Mouse (Mus musculus) heart, postnatal 0 days (tissue): ENCODE results near the gene Polq. TPM values are rescaled to one million over a fixed set of nuclear protein-coding genes. Genes with fewer than 3 reads are reported as not detected.

Experiments
- ATAC-seq: fragments of 200-750 bp; cut with Nextera tagmentation; 2 replicates; pipeline ENCODE4 v1.8.0; 2017; ENCODE audit warnings: low read depth, moderate number of reproducible peaks, moderate library complexity; ENCODE audit not compliant: insufficient read depth
- DNase-seq: peaks from one replicate; pipeline ENCODE4 v3.0.0-alpha.2; 2016; ENCODE audit warnings: low spot score
- H3K27ac ChIP-seq: fragments of 300-500 bp; sonication (generic); 2 replicates; pipeline ENCODE4 v1.5.1; 2014; ENCODE audit warnings: low read depth, mild to moderate bottlenecking
- H3K27me3 ChIP-seq: fragments of 300-500 bp; sonication (generic); 2 replicates; pipeline ENCODE4 v1.6.1; 2014; ENCODE audit warnings: low read length, mixed read lengths; ENCODE audit not compliant: control insufficient read depth, insufficient read depth
- H3K36me3 ChIP-seq: fragments of 300-500 bp; sonication (generic); replicated peaks from 2 replicates; pipeline ENCODE4 v1.6.1; 2014; ENCODE audit warnings: low read length, mixed read lengths; ENCODE audit not compliant: control insufficient read depth, insufficient read depth
- H3K4me1 ChIP-seq: fragments of 300-500 bp; sonication (generic); 2 replicates; pipeline ENCODE4 v1.6.1; 2014; ENCODE audit warnings: antibody characterized with exemption; ENCODE audit not compliant: control insufficient read depth, insufficient read depth
- H3K4me2 ChIP-seq: fragments of 300-500 bp; sonication (generic); 2 replicates; pipeline ENCODE4 v1.6.1; 2014; ENCODE audit warnings: low read depth, mild to moderate bottlenecking, low read length, moderate library complexity
- H3K4me3 ChIP-seq: fragments of 300-500 bp; sonication (generic); 2 replicates; pipeline ENCODE4 v1.5.1; 2014; ENCODE audit warnings: low read depth, low read length
- H3K9ac ChIP-seq: fragments of 300-500 bp; sonication (generic); replicated peaks from 2 replicates; pipeline ENCODE4 v1.6.1; 2014; ENCODE audit warnings: low read depth, low read length, mixed read lengths
- H3K9me3 ChIP-seq: fragments of 300-500 bp; sonication (generic); replicated peaks from 2 replicates; pipeline ENCODE4 v1.6.1; 2016; ENCODE audit warnings: low read length; ENCODE audit not compliant: control insufficient read depth
- CTCF ChIP-seq: IDR thresholded peaks from 2 replicates; pipeline ENCODE4 v1.5.1; 2016; ENCODE audit warnings: antibody characterized with exemption, control low read depth, low read depth
- EP300 ChIP-seq: IDR thresholded peaks from 2 replicates; pipeline ENCODE4 v1.6.1; 2016; ENCODE audit warnings: antibody characterized with exemption, low read depth
- WGBS: fragments of 180-500 bp; shearing (Covaris S2); extraction: QIAGEN DNeasy Blood & Tissue Kit; methylation state at CpG from one replicate; pipeline ENCODE4 v1.1.7; 2014; 5-methylcytosine and 5-hydroxymethylcytosine counted together
- polyA plus RNA-seq: library from polyadenylated mRNA; unstranded; fragments of >200 nt; fragmentation: Nextera tagmentation; extraction: Ambion mirVana; gene quantifications from 2 replicates; pipeline ENCODE4 v1.2.1, GENCODE M21; 2015
- total RNA-seq: library from RNA; depleted of rRNA; stranded (reverse); fragments of >200 nt; gene quantifications from 2 replicates; pipeline ENCODE4 v1.2.3, GENCODE M21; 2014; ENCODE audit warnings: low replicate concordance

Polq gene
- total and polyA plus RNA-seq, 2 experiments from 2014 or later = 0.87 to 6.9 TPM

DNA sequence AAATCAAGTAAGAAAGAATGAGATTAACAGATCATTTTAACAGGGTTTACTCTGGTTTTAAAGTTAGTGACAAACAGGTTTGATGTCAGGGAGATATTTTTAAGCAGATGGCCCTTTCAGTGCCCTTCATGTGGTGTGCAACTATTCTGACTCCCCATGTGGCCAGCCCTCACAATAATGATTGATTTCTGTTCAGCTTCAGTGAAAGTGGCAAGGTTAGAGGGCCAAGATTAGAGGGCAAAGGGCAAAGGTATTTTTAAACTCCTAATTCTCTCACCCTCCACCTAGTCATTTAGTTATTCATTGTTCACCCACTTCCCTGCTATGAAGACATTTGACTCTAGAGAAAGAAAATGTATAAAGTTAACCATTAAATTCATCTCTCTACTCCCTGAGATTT, 23.5 kb upstream of the Polq start:
- Histone ChIP-seq H3K9ac (0 out of 2 replicates have a peak overlapping the region, but pooled peaks have one; percentile 73), H3K27me3 (no peaks in the 10 kb centered on the region), H3K36me3 (no peaks in the 10 kb centered on the region), H3K4me3 (peak overlapping the region; percentile 58), H3K4me2 (peak overlapping the region; percentile 71), H3K9me3 (no peaks in the 10 kb centered on the region), H3K27ac (peak overlapping the region; percentile 97; the same call in 1 of the 2 replicates), H3K4me1 (peaks cover 21% of the 10 kb centered on the region)
- ATAC-seq (no peak), DNase-seq (no peak)
- TF ChIP-seq EP300 = no peak
- no peak for TF ChIP-seq CTCF

DNA sequence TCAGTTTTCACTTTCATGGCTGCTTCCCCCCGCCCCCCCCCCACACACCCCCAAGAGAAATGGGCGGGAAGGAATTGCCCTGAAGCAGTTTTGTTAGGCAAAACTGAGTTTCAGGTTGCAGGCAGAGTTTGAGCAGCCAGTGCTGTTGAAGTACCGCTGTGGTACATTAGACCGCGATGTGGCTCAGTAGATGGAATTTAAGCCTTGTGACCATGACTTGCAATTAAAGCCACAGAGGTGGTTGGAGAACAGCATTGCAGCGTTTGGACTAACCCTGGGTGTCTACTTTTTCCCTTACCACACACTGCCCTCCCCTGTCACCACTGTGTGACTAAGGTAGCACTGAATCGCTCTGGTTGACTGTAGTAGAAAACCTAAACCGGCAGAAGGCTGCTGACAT, 22.1 kb upstream of the Polq start:
- H3K27ac ChIP-seq = peak overlapping the region; percentile 97
- TF ChIP-seq EP300 (no peak), CTCF (0 out of 2 replicates have a peak, but pooled peaks have one; percentile 13)
- peak overlapping the region; percentile 73 for H3K9ac ChIP-seq
- peak; percentile 78 for DNase-seq
- no peaks in the 10 kb centered on the region for H3K36me3 ChIP-seq
- no peaks in the 10 kb centered on the region for H3K9me3 ChIP-seq
- WGBS = 29% methylated on average over 8 of the region's 8 CpGs
- H3K4me3 ChIP-seq = peak overlapping the region; percentile 58
- peak; percentile 78 for ATAC-seq
- peaks cover 12% of the 10 kb centered on the region for H3K4me1 ChIP-seq
- H3K27me3 ChIP-seq = no peaks in the 10 kb centered on the region
- peak overlapping the region; percentile 71 for H3K4me2 ChIP-seq

DNA sequence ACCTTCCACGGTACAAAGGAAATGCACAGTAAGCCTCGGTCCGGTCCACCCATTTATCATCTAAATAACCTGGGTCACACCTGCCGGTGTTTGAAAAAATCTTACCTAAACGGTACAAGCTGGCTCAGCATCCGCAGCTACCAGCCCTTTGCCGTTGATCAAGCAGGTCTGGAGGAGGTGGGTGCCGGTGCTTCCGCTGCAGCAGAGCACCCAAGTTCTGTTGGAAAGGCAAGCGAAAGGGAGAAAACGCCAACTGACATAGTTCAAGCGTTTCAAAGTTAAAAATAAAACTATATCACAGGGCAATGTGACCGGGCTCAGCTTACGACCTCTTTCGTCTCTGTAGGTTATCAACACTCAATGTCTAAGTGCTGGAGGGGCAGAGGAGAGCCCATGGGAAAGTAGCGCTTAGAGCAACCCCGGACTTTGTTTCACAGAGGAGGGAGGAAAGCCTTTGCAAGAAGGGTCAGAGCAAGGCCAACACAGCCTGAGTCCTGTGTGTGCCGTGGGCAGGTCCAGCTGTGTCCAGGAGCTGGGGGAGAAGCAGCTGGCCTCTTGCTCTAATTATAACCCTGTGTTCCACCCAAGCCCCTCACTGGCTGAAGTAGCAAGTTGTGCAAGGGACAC, 21.5 kb upstream of the Polq start, which contains the start of gene Fbxo40:
Gene Fbxo40 (minus strand): TSS at position 469 of the 627 bp plus-strand sequence.
- H3K4me2 ChIP-seq = peak within 1 kb of the TSS; percentile 71
- DNase-seq = peak; percentile 84
- H3K4me1 ChIP-seq = peaks cover 12% of the 10 kb centered on the region
- no peaks in the 10 kb centered on the region for H3K27me3 ChIP-seq
- ATAC-seq = peak; percentile 87
- H3K9ac ChIP-seq = peak within 1 kb of the TSS; percentile 73
- peak within 1 kb of the TSS; percentile 97 for H3K27ac ChIP-seq
- no peaks in the 10 kb centered on the region for H3K9me3 ChIP-seq
- WGBS = 26% methylated on average over 18 of the region's 18 CpGs
- TF ChIP-seq EP300 (no peak), CTCF (no peak)
- H3K36me3 ChIP-seq = no peaks in the 10 kb centered on the region
- peak within 1 kb of the TSS; percentile 58 for H3K4me3 ChIP-seq

DNA sequence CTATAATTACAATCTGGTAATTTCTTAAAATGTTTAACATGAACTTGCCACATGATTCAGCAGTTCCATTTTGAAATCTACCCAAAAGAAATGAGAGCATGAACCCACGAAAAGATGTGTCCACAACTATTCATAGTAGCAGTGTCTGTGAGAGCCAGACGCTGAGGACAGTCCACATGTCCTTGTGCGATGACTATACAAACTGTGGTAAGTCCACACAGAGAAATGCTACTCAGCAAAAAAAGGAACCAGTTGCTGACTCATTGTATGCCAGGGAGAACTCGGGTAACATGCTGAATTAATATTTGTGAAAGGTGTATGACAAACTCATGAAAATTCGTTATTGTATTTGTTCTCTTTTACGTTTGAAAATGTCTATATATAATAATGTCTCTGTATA, 13.9 kb upstream of the Polq start:
- Histone ChIP-seq H3K4me2 (no peak overlapping the region), H3K4me1 (no peaks in the 10 kb centered on the region), H3K36me3 (no peaks in the 10 kb centered on the region), H3K27me3 (no peaks in the 10 kb centered on the region), H3K9me3 (no peaks in the 10 kb centered on the region), H3K9ac (no peak overlapping the region), H3K27ac (no peak overlapping the region), H3K4me3 (no peak overlapping the region)
- 68% methylated on average over 6 of the region's 6 CpGs for WGBS
- ATAC-seq = no peak
- DNase-seq = no peak
- TF ChIP-seq EP300 (no peak), CTCF (no peak)

DNA sequence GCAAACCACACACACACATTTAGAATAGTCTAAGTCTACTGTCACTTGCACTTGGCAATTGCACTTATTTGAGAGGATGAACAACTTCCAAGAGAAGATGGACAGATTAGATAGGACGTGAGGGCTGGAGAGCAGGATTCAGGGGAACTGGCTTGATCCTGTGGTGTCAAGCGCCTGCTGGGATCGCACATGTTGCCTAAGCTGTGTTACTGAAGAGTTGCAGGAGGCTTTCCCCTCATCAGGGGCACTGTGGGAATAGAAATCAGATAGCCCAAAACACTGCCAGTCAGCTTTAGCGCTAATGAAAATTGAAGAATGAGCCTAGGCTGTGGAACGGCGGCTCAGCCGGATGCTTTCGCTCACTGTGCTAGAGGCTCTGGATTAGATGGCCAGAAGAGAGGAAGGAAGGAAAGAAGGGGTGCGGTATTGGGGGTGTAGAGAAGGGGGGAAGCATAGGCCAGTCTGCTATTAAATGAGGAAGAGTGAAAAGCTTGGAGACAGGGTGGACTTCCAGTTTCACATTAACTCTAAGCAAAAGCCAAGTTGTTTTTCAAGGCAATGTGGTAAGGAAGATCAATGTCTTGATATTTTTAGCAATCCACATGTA, 12.1 kb upstream of the Polq start:
- Histone ChIP-seq H3K36me3 (no peaks in the 10 kb centered on the region), H3K27me3 (no peaks in the 10 kb centered on the region), H3K9me3 (no peaks in the 10 kb centered on the region), H3K9ac (no peak overlapping the region), H3K4me2 (no peak overlapping the region), H3K4me3 (no peak overlapping the region), H3K4me1 (no peaks in the 10 kb centered on the region), H3K27ac (no peak overlapping the region)
- 58% methylated on average over 9 of the region's 9 CpGs for WGBS
- no peak for DNase-seq
- TF ChIP-seq EP300 (no peak), CTCF (no peak)
- ATAC-seq = no peak

DNA sequence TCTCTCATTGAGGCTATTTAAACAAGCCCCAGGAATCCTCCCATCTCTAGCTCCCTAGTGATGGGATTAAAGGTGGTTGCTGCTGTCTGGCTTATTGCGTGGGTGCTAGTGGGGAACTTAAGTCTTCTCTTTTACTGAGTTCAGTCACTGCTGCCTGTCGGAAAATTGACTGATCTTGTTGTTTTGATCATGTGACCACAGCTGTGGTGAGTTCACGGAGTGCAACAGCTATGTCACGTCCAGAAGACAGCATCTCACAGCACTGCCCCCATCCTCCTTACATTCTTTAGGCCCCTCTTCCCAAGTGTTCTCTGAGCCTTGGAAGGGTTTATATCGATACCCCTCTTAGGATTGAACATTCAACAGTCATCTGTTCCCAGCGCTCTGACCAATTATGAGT, 2.3 kb upstream of the Polq start:
- Histone ChIP-seq H3K4me1 (peaks cover 15% of the 10 kb centered on the region), H3K27me3 (no peaks in the 10 kb centered on the region), H3K9ac (no peak overlapping the region), H3K36me3 (no peaks in the 10 kb centered on the region), H3K4me2 (no peak overlapping the region), H3K4me3 (no peak overlapping the region), H3K9me3 (no peaks in the 10 kb centered on the region), H3K27ac (no peak overlapping the region)
- 70% methylated on average over 6 of the region's 6 CpGs for WGBS
- no peak for ATAC-seq
- TF ChIP-seq EP300 (no peak), CTCF (no peak)
- DNase-seq = no peak
